Comparison of ENCODE assay signal across 7 mouse cellular contexts in the genomic region with DNA sequence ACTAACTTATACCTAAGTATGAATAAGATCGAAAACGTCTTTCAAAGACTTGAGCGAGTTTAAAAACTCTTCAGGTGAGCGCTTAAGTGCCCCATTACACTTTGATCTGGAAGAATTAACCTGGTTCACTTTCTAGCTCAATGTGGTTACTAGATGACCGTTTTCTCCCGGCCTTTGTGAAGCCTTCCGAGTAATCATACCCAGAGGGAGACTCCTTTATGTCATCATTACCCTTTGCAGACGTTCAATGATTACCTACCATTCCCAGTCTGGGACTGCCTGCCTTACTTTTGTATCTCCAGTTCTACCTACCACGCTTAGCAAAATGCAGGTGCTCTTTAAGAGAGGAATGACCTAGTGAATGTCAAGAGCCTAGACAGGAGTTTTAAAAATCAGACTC. TPM values are rescaled to one million over a fixed set of nuclear protein-coding genes. Genes with fewer than 3 reads are reported as not detected.
A peak's percentile ranks its signal among the peaks of the same experiment; 100 is the strongest.
DNase-seq lines count a peak whose midpoint lies in the region; ATAC-seq and TF ChIP-seq lines count a peak whose summit lies in the region.

A gene (plus strand): TSS at position 301 of the 400 bp plus-strand sequence.

- peak within 1 kb of the TSS; percentile 66 for H3K4me2 ChIP-seq in embryonic facial prominence, embryonic 13.5 days
- H3K4me2 ChIP-seq in heart, embryonic 15.5 days, result peak within 1 kb of the TSS; percentile 72
- peak within 1 kb of the TSS; percentile 51 for H3K4me2 ChIP-seq in midbrain, postnatal 0 days (ENCODE audit: low read depth, low read length, poor library complexity, severe bottlenecking)

- DNase-seq in spleen, adult 2 months (ENCODE audit: low read depth in 1 of 2, low spot score in 2 of 2), result no peak
- DNase-seq in spleen, adult 12 weeks (ENCODE audit: low spot score), result no peak
- DNase-seq in left cerebral cortex, adult 8-10 months (ENCODE audit: low spot score in 2 of 2), result no peak
- no peak for DNase-seq in midbrain, postnatal 0 days (ENCODE audit: low spot score)
- no peak for DNase-seq in cerebellum, postnatal 14 days

- H3K27ac ChIP-seq in spleen, adult 2 months (ENCODE audit: insufficient read depth, low read length), result peak within 1 kb of the TSS; percentile 96
- peak within 1 kb of the TSS; percentile 93 for H3K27ac ChIP-seq in embryonic facial prominence, embryonic 13.5 days
- H3K27ac ChIP-seq in heart, embryonic 15.5 days, result peak within 1 kb of the TSS; percentile 98
- peak within 1 kb of the TSS; percentile 72 for H3K27ac ChIP-seq in midbrain, postnatal 0 days (ENCODE audit: low read depth, low read length)

- no peak for TF ChIP-seq POLR2A in spleen, adult 2 months (IDR thresholded peaks at IDR 0.05; ENCODE audit: low read depth, low read length)

- TF ChIP-seq CTCF in spleen, adult 2 months (IDR thresholded peaks at IDR 0.05; ENCODE audit: extremely low read depth, insufficient read depth, insufficient read length, insufficient replicate concordance), result no peak
- no peak for TF ChIP-seq CTCF in midbrain, postnatal 0 days (IDR thresholded peaks at IDR 0.05)

- peak within 1 kb of the TSS; percentile 69 for H3K9ac ChIP-seq in embryonic facial prominence, embryonic 13.5 days
- H3K9ac ChIP-seq in heart, embryonic 15.5 days, result peak within 1 kb of the TSS; percentile 65
- H3K9ac ChIP-seq in midbrain, postnatal 0 days (replicated peaks; ENCODE audit: low read length, poor library complexity, severe bottlenecking), result peak within 1 kb of the TSS; percentile 37; the same call in 1 of the 2 replicates

- peaks cover 5% of the 10 kb centered on the region for H3K4me1 ChIP-seq in spleen, adult 2 months (ENCODE audit: control insufficient read depth, insufficient read depth, insufficient read length)
- peaks cover 23% of the 10 kb centered on the region for H3K4me1 ChIP-seq in embryonic facial prominence, embryonic 13.5 days
- H3K4me1 ChIP-seq in heart, embryonic 15.5 days (replicated peaks), result peaks cover 21% of the 10 kb centered on the region
- peaks cover 14% of the 10 kb centered on the region for H3K4me1 ChIP-seq in midbrain, postnatal 0 days (ENCODE audit: insufficient read depth, low read length)

- no peak for ATAC-seq in embryonic facial prominence, embryonic 13.5 days (ENCODE audit: insufficient number of reproducible peaks, insufficient read depth, low FRiP score, low TSS enrichment, low read depth)
- ATAC-seq in heart, embryonic 15.5 days (replicated peaks; ENCODE audit: insufficient number of reproducible peaks, insufficient read depth, low FRiP score, low read depth), result no peak
- no peak for ATAC-seq in midbrain, postnatal 0 days (ENCODE audit: low FRiP score)

- H3K9me3 ChIP-seq in embryonic facial prominence, embryonic 13.5 days, result no peaks in the 10 kb centered on the region
- H3K9me3 ChIP-seq in heart, embryonic 15.5 days (replicated peaks), result no peaks in the 10 kb centered on the region
- H3K9me3 ChIP-seq in midbrain, postnatal 0 days (ENCODE audit: low read length), result no peaks in the 10 kb centered on the region

- no peaks in the 10 kb centered on the region for H3K27me3 ChIP-seq in spleen, adult 2 months (ENCODE audit: control insufficient read depth, insufficient read depth, low read length)
- no peaks in the 10 kb centered on the region for H3K27me3 ChIP-seq in embryonic facial prominence, embryonic 13.5 days
- H3K27me3 ChIP-seq in heart, embryonic 15.5 days, result no peaks in the 10 kb centered on the region
- no peaks in the 10 kb centered on the region for H3K27me3 ChIP-seq in midbrain, postnatal 0 days (ENCODE audit: insufficient read depth, low read length)

- WGBS in spleen, adult 2 months, result 35% methylated on average over 9 of the region's 9 CpGs
- 29% methylated on average over 9 of the region's 9 CpGs for WGBS in embryonic facial prominence, embryonic 13.5 days
- WGBS in heart, embryonic 15.5 days, result 31% methylated on average over 9 of the region's 9 CpGs
- 30% methylated on average over 9 of the region's 9 CpGs for WGBS in midbrain, postnatal 0 days

- peak within 1 kb of the TSS; percentile 65 for H3K4me3 ChIP-seq in spleen, adult 2 months (ENCODE audit: extremely low read depth, insufficient read depth, insufficient read length)
- peak within 1 kb of the TSS; percentile 97 for H3K4me3 ChIP-seq in embryonic facial prominence, embryonic 13.5 days
- H3K4me3 ChIP-seq in heart, embryonic 15.5 days, result peak within 1 kb of the TSS; percentile 99
- peak within 1 kb of the TSS; percentile 36 for H3K4me3 ChIP-seq in midbrain, postnatal 0 days (ENCODE audit: low read depth, low read length)

- no peaks in the 10 kb centered on the region for H3K36me3 ChIP-seq in spleen, adult 2 months (ENCODE audit: control insufficient read depth, insufficient read depth, low read length)
- no peaks in the 10 kb centered on the region for H3K36me3 ChIP-seq in embryonic facial prominence, embryonic 13.5 days
- H3K36me3 ChIP-seq in heart, embryonic 15.5 days, result no peaks in the 10 kb centered on the region
- H3K36me3 ChIP-seq in midbrain, postnatal 0 days (ENCODE audit: insufficient read depth, low read length), result no peaks in the 10 kb centered on the region

RNA-seq across cellular contexts. Expression of the gene that starts here (rescaled TPM):
- 12.8 and 13.1 TPM in 2 replicates for polyA plus RNA-seq in spleen, adult 2 months (2012; rRNA removed)
- 70.9 and 76.9 TPM in 2 replicates for polyA plus RNA-seq in embryonic facial prominence, embryonic 13.5 days (2015; fragmentation: Nextera tagmentation; extraction: Ambion mirVana)
- polyA plus RNA-seq in heart, embryonic 15.5 days (2015; fragmentation: Nextera tagmentation; extraction: Ambion mirVana), result 63.8 and 71.5 TPM in 2 replicates
- total RNA-seq in left cerebral cortex, adult 8-10 months (2022), result 100 to 1,000 TPM; 135 to 146 (median 141) TPM
- 51.9 and 63.1 TPM in 2 replicates for total RNA-seq in midbrain, postnatal 0 days (2014; rRNA removed)
- polyA plus RNA-seq in midbrain, postnatal 0 days (2015; fragmentation: Nextera tagmentation; extraction: Ambion mirVana), result 52.9 and 54.7 TPM in 2 replicates

Comparison
In these comparisons a context has a peak if more than half of its experiments do, and no peak if none do; other contexts are left out.
1. H3K4me3 ChIP-seq: peak in every context shown above with its lines; median percentile 99 in heart, embryonic 15.5 days; 97 in embryonic facial prominence, embryonic 13.5 days; 65 in spleen, adult 2 months; 36 in midbrain, postnatal 0 days.